Mouse (Mus musculus) MEL (cell line): ENCODE measurements around the gene Sytl3. TPM values are rescaled to one million over a fixed set of nuclear protein-coding genes. Genes with fewer than 3 reads are reported as not detected.

Source experiments
- DNase-seq: peaks from one replicate; pipeline ENCODE4 v3.0.0; 2011; ENCODE audit warnings: low read depth, low spot score
- H3K27ac ChIP-seq: 2 replicates; pipeline ENCODE4 v1.5.1; 2012; ENCODE audit warnings: low read depth, mild to moderate bottlenecking, control low read depth, low read length, moderate library complexity; ENCODE audit not compliant: control insufficient read depth
- H3K27me3 ChIP-seq, 2 experiments: fragments of 150-350 bp in 1 of 2; sonication (generic) in 1 of 2; 2 replicates each; pipeline ENCODE4 v1.6.1; 2012; ENCODE audit warnings: low read length in 2 of 2, mild to moderate bottlenecking in 2 of 2, improper control_type of control experiment in 1 of 2, moderate library complexity in 1 of 2; ENCODE audit not compliant: insufficient read depth in 2 of 2, control insufficient read depth in 1 of 2
- H3K36me3 ChIP-seq, 2 experiments: 2 replicates each; pipeline ENCODE4 v1.6.1; 2012 to 2014; ENCODE audit warnings: low read length in 2 of 2, improper control_type of control experiment in 1 of 2, inconsistent platforms in 1 of 2, mild to moderate bottlenecking in 1 of 2; ENCODE audit not compliant: insufficient read depth in 2 of 2, control insufficient read depth in 1 of 2
- H3K4me1 ChIP-seq, 2 experiments: fragments of 150-350 bp in 1 of 2; sonication (generic) in 1 of 2; 2 replicates each; pipeline ENCODE4 v1.6.1; 2012; ENCODE audit warnings: low read length in 2 of 2, improper control_type of control experiment in 1 of 2, mild to moderate bottlenecking in 1 of 2; ENCODE audit not compliant: insufficient read depth in 2 of 2, control insufficient read depth in 1 of 2
- H3K4me3 ChIP-seq, 2 experiments: fragments of 150-350 bp in 1 of 2; sonication (generic) in 1 of 2; 2 replicates each; pipeline ENCODE4 v1.5.1; 2012; ENCODE audit warnings: low read depth in 2 of 2, low read length in 2 of 2, mild to moderate bottlenecking in 2 of 2, moderate library complexity in 2 of 2, control low read depth in 1 of 2, improper control_type of control experiment in 1 of 2; ENCODE audit not compliant: control insufficient read depth in 1 of 2, insufficient read depth in 1 of 2
- H3K79me2 ChIP-seq: 2 replicates; pipeline ENCODE4 v1.6.1; 2012; ENCODE audit warnings: mild to moderate bottlenecking, low read length, moderate library complexity; ENCODE audit not compliant: control insufficient read depth, poor library complexity, insufficient read depth
- H3K9ac ChIP-seq: 2 replicates; pipeline ENCODE4 v1.6.1; 2012; ENCODE audit warnings: low read depth, mild to moderate bottlenecking, control low read depth, low read length, moderate library complexity; ENCODE audit not compliant: control insufficient read depth, poor library complexity, severe bottlenecking
- H3K9me3 ChIP-seq: fragments of 150-350 bp; sonication (generic); replicated peaks from 2 replicates; pipeline ENCODE4 v1.6.1; 2012; ENCODE audit warnings: mild to moderate bottlenecking, low read length, improper control_type of control experiment, moderate library complexity; ENCODE audit not compliant: insufficient read depth
- BHLHE40 ChIP-seq: IDR thresholded peaks from 2 replicates; pipeline ENCODE4 v1.6.1; 2012; ENCODE audit warnings: low read depth, mild to moderate bottlenecking, inconsistent platforms, low read length, improper control_type of control experiment, borderline replicate concordance
- CHD1 ChIP-seq: IDR thresholded peaks from 2 replicates; pipeline ENCODE4 v1.6.1; 2012; ENCODE audit warnings: low read depth, mild to moderate bottlenecking, inconsistent platforms, low read length, improper control_type of control experiment
- CHD2 ChIP-seq: IDR thresholded peaks from 2 replicates; pipeline ENCODE4 v1.6.1; 2011; ENCODE audit warnings: low read length, improper control_type of control experiment
- CTCF ChIP-seq, 3 experiments: IDR thresholded peaks in 2 of 3; conservative IDR thresholded peaks in 1 of 3; 2 replicates each; pipeline ENCODE4 v1.5.1; 2011 to 2012; ENCODE audit warnings: low read length in 3 of 3, low read depth in 2 of 3, mild to moderate bottlenecking in 2 of 3, improper control_type of control experiment in 1 of 3, inconsistent platforms in 1 of 3, mixed read lengths in 1 of 3, moderate library complexity in 1 of 3; ENCODE audit not compliant: control insufficient read depth in 1 of 3, insufficient read depth in 1 of 3, poor library complexity in 1 of 3, severe bottlenecking in 1 of 3
- ELF1 ChIP-seq: IDR thresholded peaks from 2 replicates; pipeline ENCODE4 v1.6.1; 2014; ENCODE audit warnings: low read depth, mild to moderate bottlenecking, inconsistent platforms, low read length, improper control_type of control experiment, moderate library complexity
- ETS1 ChIP-seq: IDR thresholded peaks from 2 replicates; pipeline ENCODE4 v1.6.1; 2012; ENCODE audit warnings: low read depth, mild to moderate bottlenecking, inconsistent platforms, low read length, improper control_type of control experiment, moderate library complexity
- GABPA ChIP-seq: IDR thresholded peaks from 2 replicates; pipeline ENCODE4 v1.6.1; 2012; ENCODE audit warnings: low read depth, mild to moderate bottlenecking, inconsistent platforms, low read length, improper control_type of control experiment, moderate library complexity
- HCFC1 ChIP-seq: IDR thresholded peaks from 2 replicates; pipeline ENCODE4 v1.6.1; 2012; ENCODE audit warnings: low read depth, mild to moderate bottlenecking, inconsistent platforms, low read length, improper control_type of control experiment, moderate library complexity
- JUND ChIP-seq: IDR thresholded peaks from 2 replicates; pipeline ENCODE4 v1.6.1; 2011; ENCODE audit warnings: low read depth, mild to moderate bottlenecking, improper control_type of control experiment, low read length
- MAFK ChIP-seq: IDR thresholded peaks from 2 replicates; pipeline ENCODE4 v1.6.1; 2011; ENCODE audit warnings: low read depth, mild to moderate bottlenecking, low read length, improper control_type of control experiment, borderline replicate concordance
- MAX ChIP-seq: IDR thresholded peaks from 2 replicates; pipeline ENCODE4 v1.6.1; 2011; ENCODE audit warnings: low read length, improper control_type of control experiment
- MAZ ChIP-seq: IDR thresholded peaks from 2 replicates; pipeline ENCODE4 v1.6.1; 2012; ENCODE audit warnings: low read depth, mild to moderate bottlenecking, inconsistent platforms, low read length, improper control_type of control experiment
- MXI1 ChIP-seq: IDR thresholded peaks from 2 replicates; pipeline ENCODE4 v1.6.1; 2011; ENCODE audit warnings: mild to moderate bottlenecking, low read depth, low read length, improper control_type of control experiment
- MYB ChIP-seq: IDR thresholded peaks from 2 replicates; pipeline ENCODE4 v1.6.1; 2011; ENCODE audit warnings: mild to moderate bottlenecking, low read depth, low read length, improper control_type of control experiment
- NELFE ChIP-seq: IDR thresholded peaks from 2 replicates; pipeline ENCODE4 v1.6.1; 2011; ENCODE audit warnings: low read depth, low read length, improper control_type of control experiment
- POLR2A ChIP-seq, 2 experiments: IDR thresholded peaks; 2 replicates each; pipeline ENCODE4 v1.6.1; 2011 to 2012; ENCODE audit warnings: low read length in 2 of 2, mild to moderate bottlenecking in 2 of 2, control low read depth in 1 of 2, improper control_type of control experiment in 1 of 2, low read depth in 1 of 2, moderate library complexity in 1 of 2; ENCODE audit not compliant: control insufficient read depth in 1 of 2, insufficient read depth in 1 of 2, poor library complexity in 1 of 2
- SMC3 ChIP-seq: IDR thresholded peaks from 2 replicates; pipeline ENCODE4 v1.6.1; 2011; ENCODE audit warnings: low read depth, low read length, improper control_type of control experiment
- TAL1 ChIP-seq: IDR thresholded peaks from 2 replicates; pipeline ENCODE4 v1.6.1; 2012; ENCODE audit warnings: mild to moderate bottlenecking, inconsistent platforms, low read length, moderate library complexity, mixed read lengths
- TBP ChIP-seq: IDR thresholded peaks from 2 replicates; pipeline ENCODE4 v1.8.0; 2011; ENCODE audit warnings: low read depth, low read length, improper control_type of control experiment
- TCF12 ChIP-seq: IDR thresholded peaks from 2 replicates; pipeline ENCODE4 v1.6.1; 2014; ENCODE audit warnings: low read depth, mild to moderate bottlenecking, inconsistent platforms, low read length, improper control_type of control experiment, moderate library complexity
- UBTF ChIP-seq: IDR thresholded peaks from 2 replicates; pipeline ENCODE4 v1.6.1; 2012; ENCODE audit warnings: low read depth, mild to moderate bottlenecking, inconsistent platforms, low read length, improper control_type of control experiment, moderate library complexity, borderline replicate concordance; ENCODE audit not compliant: insufficient read depth
- USF1 ChIP-seq: IDR thresholded peaks from 2 replicates; pipeline ENCODE4 v1.6.1; 2014; ENCODE audit warnings: low read depth, mild to moderate bottlenecking, inconsistent platforms, low read length, improper control_type of control experiment, moderate library complexity
- USF2 ChIP-seq, 2 experiments: IDR thresholded peaks; 2 replicates each; pipeline ENCODE4 v1.6.1; 2011 to 2012; ENCODE audit warnings: improper control_type of control experiment in 2 of 2, low read length in 2 of 2, borderline replicate concordance in 1 of 2, inconsistent platforms in 1 of 2, low read depth in 1 of 2, mild to moderate bottlenecking in 1 of 2; ENCODE audit not compliant: insufficient read depth in 1 of 2
- ZKSCAN1 ChIP-seq: IDR thresholded peaks from 2 replicates; pipeline ENCODE4 v1.6.1; 2012; ENCODE audit warnings: low read depth, mild to moderate bottlenecking, inconsistent platforms, low read length, improper control_type of control experiment, moderate library complexity
- polyA plus RNA-seq, 2 experiments: library from polyadenylated mRNA; stranded (reverse) in 1 of 2; unstranded in 1 of 2; fragments of >175 nt in 1 of 2; fragments of >200 nt in 1 of 2; gene quantifications; 2 replicates each; pipeline versions ENCODE4 v1.2.1 to v1.2.4; 2012; ENCODE audit warnings: low replicate concordance in 2 of 2, low read depth in 1 of 2; ENCODE audit not compliant: insufficient read length in 2 of 2, insufficient read depth in 1 of 2, missing spikeins in 1 of 2
- total RNA-seq: library from RNA; depleted of rRNA; stranded (reverse); fragments of 300-350 nt; gene quantifications from 2 replicates; pipeline ENCODE4 v1.2.3, GENCODE M21; 2012

The Sytl3 gene
- total and polyA plus RNA-seq, 3 experiments, result not detected

- Histone ChIP-seq H3K4me1 (peaks cover 9% of the 10 kb centered on the region in 2 experiments; a peak in 3 of 4 replicates), H3K36me3 (peaks cover 0 to 14% of the 10 kb centered on the region in 2 experiments; a peak in 3 of 4 replicates), H3K79me2 (peaks cover 42% of the 10 kb centered on the region), H3K9ac (no peak overlapping the region), H3K4me3 (no peak overlapping the region)
- no peak for DNase-seq
- no peak for TF ChIP-seq POLR2A (IDR thresholded peaks at IDR 0.05; ENCODE audit: control insufficient read depth in 1 of 2, insufficient read depth in 1 of 2, low read depth in 1 of 2, low read length in 2 of 2, poor library complexity in 1 of 2)
- TF ChIP-seq NELFE, result no peak
- TF ChIP-seq TAL1, result no peak
- TF ChIP-seq CTCF (IDR thresholded peaks at IDR 0.05 in 2 of 3, conservative IDR thresholded peaks at IDR 0.05 in 1 of 3; ENCODE audit: control insufficient read depth in 1 of 3, insufficient read depth in 1 of 3, low read depth in 2 of 3, low read length in 3 of 3, poor library complexity in 1 of 3, severe bottlenecking in 1 of 3), result no peak
- TF ChIP-seq MXI1, result no peak
- TF ChIP-seq SMC3, result no peak
- TF ChIP-seq MAZ, result no peak
- TF ChIP-seq TCF12, result no peak
- TF ChIP-seq, all 39 proteins: peak for 0
- Histone ChIP-seq H3K27me3 (no peaks in the 10 kb centered on the region), H3K27ac (no peak overlapping the region), H3K9me3 (no peaks in the 10 kb centered on the region)
These were observed 118.2 kb downstream of the Sytl3 start for GRCm38 (mm10) chr17:6777061-6777460.

DNA sequence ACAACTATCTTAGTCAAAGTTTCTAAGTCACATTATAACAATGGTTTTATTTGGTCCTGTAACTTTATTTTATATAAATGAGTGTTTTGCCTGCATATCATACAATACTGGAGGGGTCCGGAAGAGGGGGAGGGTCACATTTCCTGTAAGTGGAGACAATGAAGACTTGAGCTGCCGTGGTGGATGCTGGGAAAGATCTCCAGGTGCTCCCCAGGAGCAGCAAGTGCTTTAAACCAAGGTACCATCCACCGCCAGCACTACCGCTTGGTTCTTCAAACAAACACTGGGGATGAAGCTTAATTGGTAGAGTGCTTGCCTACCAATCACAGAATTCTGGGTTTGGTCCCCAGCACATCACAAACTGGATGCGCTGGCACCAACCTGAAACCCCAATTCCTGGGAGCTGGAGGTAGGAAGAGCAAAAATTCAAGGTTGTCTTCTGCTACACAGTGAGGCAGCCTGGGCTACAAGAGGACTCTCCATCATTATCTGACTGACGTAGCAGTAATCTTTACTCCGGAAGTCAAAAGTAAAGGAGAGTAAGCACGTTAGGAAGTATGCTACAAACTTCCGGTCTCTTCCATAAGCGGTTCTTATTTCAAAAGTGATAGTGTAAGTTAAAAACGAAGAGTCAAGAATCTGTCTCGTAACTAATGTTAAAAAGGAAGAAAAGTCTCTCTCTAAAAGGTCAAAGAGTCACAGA lies 118.9 kb downstream of the Sytl3 start:
- Histone ChIP-seq H3K36me3 (peaks cover 0 to 14% of the 10 kb centered on the region in 2 experiments; a peak in 3 of 4 replicates), H3K27ac (no peak overlapping the region), H3K79me2 (peaks cover 44% of the 10 kb centered on the region), H3K4me1 (peaks cover 9% of the 10 kb centered on the region in 2 experiments; a peak in 3 of 4 replicates), H3K4me3 (no peak overlapping the region), H3K9ac (no peak overlapping the region), H3K9me3 (no peaks in the 10 kb centered on the region), H3K27me3 (no peaks in the 10 kb centered on the region)
- no peak for TF ChIP-seq CHD2
- TF ChIP-seq USF1, result no peak
- TF ChIP-seq CHD1, result no peak
- TF ChIP-seq ELF1, result no peak
- DNase-seq, result no peak

GRCm38 (mm10) chr17:6778332-6778683 lies 119.4 kb downstream of the Sytl3 start:
- DNase-seq, result peak; percentile 85
- TF ChIP-seq MAX, result no peak
- TF ChIP-seq ZKSCAN1, result peak; percentile 81; the same call in 1 of the 2 replicates
- TF ChIP-seq MAFK, result no peak
- no peak for TF ChIP-seq GABPA
- TF ChIP-seq USF2 (IDR thresholded peaks at IDR 0.05; ENCODE audit: borderline replicate concordance in 1 of 2, insufficient read depth in 1 of 2, low read depth in 1 of 2, low read length in 2 of 2), result no peak
- peak; percentile 14 to 80 (median 17); a peak in 4 of 6 replicates for TF ChIP-seq CTCF (IDR thresholded peaks at IDR 0.05 in 2 of 3, conservative IDR thresholded peaks at IDR 0.05 in 1 of 3; ENCODE audit: control insufficient read depth in 1 of 3, insufficient read depth in 1 of 3, low read depth in 2 of 3, low read length in 3 of 3, poor library complexity in 1 of 3, severe bottlenecking in 1 of 3)
- TF ChIP-seq HCFC1, result peak; percentile 61; the same call in 1 of the 2 replicates
- TF ChIP-seq BHLHE40, result no peak
- 0 out of 2 replicates have a peak, but pooled peaks have one; percentile 16 for TF ChIP-seq ETS1
- peak; percentile 41; the same call in 1 of the 2 replicates for TF ChIP-seq TBP
- TF ChIP-seq SMC3, result peak; percentile 84
- TF ChIP-seq CHD2, result no peak
- TF ChIP-seq MYB, result no peak
- no peak for TF ChIP-seq JUND
- no peak for TF ChIP-seq POLR2A (IDR thresholded peaks at IDR 0.05; ENCODE audit: control insufficient read depth in 1 of 2, insufficient read depth in 1 of 2, low read depth in 1 of 2, low read length in 2 of 2, poor library complexity in 1 of 2)
- TF ChIP-seq UBTF, result no peak

More at GRCm38 (mm10) chr17:6778332-6778683, 119.4 kb downstream of the Sytl3 start:
- Histone ChIP-seq H3K4me3 (peak overlapping the region; percentile 36 to 64), H3K9me3 (no peaks in the 10 kb centered on the region), H3K9ac (peak overlapping the region; percentile 63), H3K27me3 (no peaks in the 10 kb centered on the region), H3K36me3 (peaks cover 0 to 12% of the 10 kb centered on the region in 2 experiments; a peak in 3 of 4 replicates), H3K4me1 (peaks cover 7 to 9% of the 10 kb centered on the region in 2 experiments; a peak in 3 of 4 replicates), H3K27ac (peak overlapping the region; percentile 74), H3K79me2 (peaks cover 47% of the 10 kb centered on the region)
